Mouse (Mus musculus) thymus, adult 2 months (tissue): ENCODE measurements around the gene Stx19.

Experiments
- CTCF ChIP-seq: fragments of 200-500 bp; IDR thresholded peaks from 2 replicates; pipeline ENCODE4 v1.5.1; 2012; ENCODE audit warnings: mild to moderate bottlenecking, control low read depth, low read length, moderate library complexity, borderline replicate concordance; ENCODE audit not compliant: control insufficient read depth, poor library complexity, insufficient read depth; ENCODE audit errors: extremely low read depth
- POLR2A ChIP-seq: fragments of 200-500 bp; IDR thresholded peaks from 2 replicates; pipeline ENCODE4 v1.6.1; 2012; ENCODE audit warnings: mild to moderate bottlenecking, low read length, control low read depth, moderate library complexity; ENCODE audit not compliant: control insufficient read depth, poor library complexity, insufficient read depth; ENCODE audit errors: extremely low read depth

GRCm38 (mm10) chr16:62813790-62814189, 686 bp upstream of the Stx19 start:
- TF ChIP-seq CTCF (no peak), POLR2A (no peak)
